Mouse (Mus musculus): ENCODE data around the gene Ndst2. TPM values are rescaled to one million over a fixed set of nuclear protein-coding genes. Genes with fewer than 3 reads are reported as not detected.

The Ndst2 gene
- polyA plus RNA-seq (2015; fragmentation: Nextera tagmentation; extraction: Ambion mirVana) = 25.6 and 30.5 TPM in 2 replicates

DNA sequence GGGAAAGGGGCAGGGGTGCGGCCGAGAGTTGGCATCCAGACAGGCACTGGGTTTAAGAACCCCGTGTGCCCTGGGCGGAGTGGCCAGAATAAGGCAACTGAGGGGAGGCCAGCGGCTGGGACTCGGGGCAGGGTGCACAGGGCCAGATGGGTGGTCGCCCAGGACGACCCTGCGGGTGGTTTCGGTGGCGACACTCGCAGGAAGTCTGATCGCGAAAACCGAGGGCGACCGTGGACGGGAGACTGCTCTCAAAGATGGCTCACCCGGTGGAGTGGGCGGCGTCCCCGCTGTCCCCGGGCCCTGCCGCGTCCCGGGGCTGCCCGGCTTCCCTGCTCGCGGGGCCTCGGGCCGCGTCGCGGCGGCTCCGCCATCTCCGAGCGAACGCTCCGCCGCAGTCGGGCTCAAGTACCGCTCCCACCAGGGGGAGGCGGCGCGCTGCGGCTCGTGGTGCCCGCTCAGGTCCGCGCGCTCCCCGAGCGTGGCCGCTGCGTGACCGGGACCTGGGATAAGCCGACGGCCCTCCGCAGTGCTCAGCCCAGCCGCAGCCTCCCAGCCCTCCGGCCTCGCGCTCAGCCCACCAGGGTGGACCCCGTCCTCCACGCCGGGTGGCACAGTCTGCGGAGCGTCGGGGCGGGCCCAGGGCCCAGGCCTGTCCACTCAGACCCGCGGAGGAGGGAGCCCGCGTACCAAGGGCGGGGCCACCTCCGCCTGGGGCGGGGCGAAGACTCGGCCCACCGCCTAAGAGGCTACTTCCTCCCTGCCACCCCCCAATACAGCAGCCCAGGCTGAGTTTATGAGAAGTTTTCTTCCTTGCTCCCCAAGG lies at the start of gene Ndst2:
TSS of gene Ndst2 (minus strand) at position 611 of the 823 bp plus-strand sequence.

DNA sequence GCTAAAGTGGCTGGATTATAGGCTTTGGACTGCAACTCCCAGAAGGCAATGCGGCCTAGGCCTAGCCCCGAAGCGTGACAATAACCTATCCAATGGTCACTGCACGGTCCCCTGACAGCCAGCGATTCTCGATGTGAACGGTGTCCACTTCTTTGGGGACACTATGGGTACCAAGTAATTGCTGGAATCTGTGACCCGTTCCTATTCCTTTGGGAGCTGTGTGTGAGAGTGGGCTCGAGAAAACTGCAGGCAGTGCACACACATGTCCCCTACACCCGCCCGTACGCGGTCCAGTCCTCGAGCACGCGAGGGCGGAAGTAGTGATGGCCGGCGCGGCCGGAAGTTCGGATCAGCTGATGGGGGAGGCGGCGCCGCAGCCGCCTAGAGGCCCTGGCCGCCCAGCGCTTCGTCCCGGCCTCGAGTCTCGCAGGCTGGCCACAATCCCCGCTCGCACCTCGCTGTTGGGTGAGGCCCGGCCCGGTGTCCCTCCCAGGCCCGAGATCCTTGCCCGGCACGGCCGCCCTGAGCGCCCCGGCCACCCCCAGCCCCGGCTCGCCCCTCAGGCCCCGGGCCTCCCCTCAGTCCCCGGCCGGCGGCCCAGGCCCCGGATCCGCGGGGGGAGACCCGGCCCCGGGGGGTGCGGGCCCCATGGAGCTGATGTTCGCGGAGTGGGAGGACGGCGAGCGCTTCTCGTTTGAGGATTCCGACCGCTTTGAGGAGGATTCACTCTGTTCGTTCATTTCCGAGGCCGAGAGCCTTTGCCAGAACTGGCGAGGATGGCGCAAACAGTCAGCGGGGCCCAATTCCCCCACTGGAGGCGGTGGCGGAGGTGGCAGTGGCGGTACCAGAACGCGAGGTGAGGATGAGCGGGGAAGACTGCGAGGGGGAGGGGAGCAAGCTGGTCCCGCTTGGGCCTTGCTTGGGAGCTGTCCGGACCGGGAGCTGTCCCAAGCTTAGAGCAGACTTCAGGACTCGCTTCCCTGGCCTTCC lies 26.9 kb downstream of the Ndst2 start, which contains the start of gene Zswim8:
TSS of gene Zswim8 (plus strand) at position 352 of the 990 bp plus-strand sequence.

DNA sequence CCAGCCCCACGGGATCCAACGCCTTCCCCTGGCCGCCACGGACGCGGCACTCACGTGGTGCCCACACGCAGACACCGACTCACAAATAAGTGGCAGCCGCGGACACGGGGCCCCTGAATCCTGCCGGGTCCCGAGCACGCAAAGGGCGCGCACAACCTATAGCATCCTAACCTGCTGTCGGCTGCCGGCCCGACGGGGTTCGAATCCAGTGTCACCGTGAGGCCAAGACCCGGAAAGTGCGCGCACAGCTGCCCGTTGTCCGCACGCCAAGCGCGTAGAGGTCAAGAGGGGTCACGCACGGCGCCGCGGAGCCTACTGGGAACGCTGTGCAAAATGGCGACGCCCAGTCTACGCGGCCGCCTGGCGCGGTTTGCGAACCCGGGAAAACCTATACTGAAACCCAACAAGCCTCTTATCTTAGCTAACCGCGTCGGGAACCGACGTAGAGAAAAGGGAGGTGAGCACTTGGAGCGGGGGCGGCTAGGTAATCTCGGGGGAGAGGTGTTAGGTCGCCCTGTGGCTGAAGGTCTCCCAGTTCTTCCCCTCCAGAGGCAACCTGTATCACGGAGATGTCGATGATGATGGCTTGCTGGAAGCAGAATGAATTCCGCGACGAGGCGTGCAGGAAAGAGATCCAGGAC lies 31.5 kb downstream of the Ndst2 start, which contains the start of gene Chchd1:
TSS of gene Chchd1 (plus strand) at position 266 of the 641 bp plus-strand sequence.

DNA sequence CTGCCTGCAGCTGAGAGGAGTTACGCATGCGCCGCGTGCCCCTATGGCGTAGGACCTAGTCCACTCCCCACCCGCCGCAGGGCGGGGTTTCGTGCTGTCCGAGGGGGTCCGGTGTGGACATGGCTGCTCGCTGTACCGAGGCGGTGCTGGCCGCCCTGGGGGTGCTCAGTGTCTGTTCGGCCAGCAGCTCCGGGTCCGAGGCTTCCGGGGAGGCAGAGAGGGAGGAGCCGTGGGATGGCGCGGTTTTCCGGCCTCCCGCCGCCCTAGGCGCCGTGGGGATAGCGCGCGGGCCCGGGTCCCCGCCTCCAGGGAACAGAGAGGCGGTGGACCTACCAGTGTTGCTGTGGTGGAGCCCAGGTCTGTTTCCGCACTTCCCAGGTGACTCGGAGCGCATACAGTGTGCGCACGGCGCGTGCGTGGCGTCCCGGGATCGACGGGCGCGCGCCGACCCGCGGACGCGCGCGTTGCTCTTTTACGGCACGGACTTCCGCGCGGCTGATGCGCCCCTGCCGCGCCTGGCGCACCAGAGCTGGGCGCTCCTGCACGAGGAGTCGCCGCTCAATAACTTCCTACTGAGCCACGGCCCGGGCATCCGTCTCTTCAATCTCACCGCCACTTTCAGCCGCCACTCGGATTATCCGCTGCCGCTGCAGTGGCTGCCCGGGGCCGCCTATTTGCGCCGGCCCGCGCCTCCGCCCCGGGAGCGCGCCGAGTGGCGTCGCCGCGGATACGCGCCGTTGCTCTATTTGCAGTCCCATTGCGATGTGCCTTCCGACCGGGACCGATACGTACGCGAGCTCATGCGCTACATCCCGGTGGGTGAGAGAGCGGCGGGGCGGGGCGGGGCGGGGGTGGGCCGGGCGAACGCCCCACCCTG lies 39.2 kb downstream of the Ndst2 start, which contains the start of gene Fut11:
TSS of gene Fut11 (plus strand) at position 85 of the 877 bp plus-strand sequence.

DNA sequence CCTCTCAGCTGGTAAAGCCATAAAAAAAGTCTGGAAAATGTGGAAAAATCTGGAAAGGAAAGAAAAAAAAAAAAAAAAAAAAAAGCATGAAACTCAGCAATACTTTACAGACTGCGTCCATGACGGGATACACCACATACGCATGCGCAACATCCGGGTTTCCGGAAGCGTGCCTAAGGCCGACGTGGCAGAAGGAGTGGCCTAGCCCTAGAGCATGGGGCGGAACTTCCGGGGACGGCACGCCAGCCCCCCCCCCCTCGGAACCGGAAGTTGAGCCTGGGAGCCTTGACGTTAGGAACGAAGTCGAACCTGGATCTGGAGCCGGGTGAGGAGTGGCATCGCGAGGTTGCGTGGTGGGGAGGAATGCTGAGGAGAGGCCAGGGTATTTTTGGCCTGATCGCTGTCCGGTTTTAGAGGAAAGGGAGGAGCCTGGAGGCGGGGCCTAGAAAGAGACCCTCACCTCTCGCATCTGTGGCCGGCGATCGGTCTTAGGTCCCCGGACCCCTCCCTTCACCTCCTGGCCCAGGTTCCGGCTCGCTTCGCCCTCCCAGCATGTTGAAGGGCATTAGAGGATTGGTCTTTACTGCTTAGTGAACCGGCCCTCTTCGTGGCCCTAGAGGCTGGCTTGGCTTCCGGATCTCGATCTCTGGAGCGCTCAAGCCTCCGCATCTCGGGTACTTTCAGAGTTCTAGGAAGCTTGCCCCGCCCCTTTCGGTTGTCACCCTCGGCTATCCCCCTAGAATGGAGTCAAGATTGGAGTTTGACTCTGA lies 60.1 kb downstream of the Ndst2 start, which contains the start of gene Sec24c:
TSS of gene Sec24c (plus strand) at position 245 of the 770 bp plus-strand sequence.

Other genes with a start within 250 kb of the Ndst2 start
- 1.4 and 1.5 TPM in 2 replicates for gene Mss51, start 237.7 kb downstream of the Ndst2 start, polyA plus RNA-seq (2015; fragmentation: Nextera tagmentation; extraction: Ambion mirVana)
- gene Ppp3cb, start 188.0 kb downstream of the Ndst2 start, polyA plus RNA-seq (2015; fragmentation: Nextera tagmentation; extraction: Ambion mirVana) = 37.3 and 38.1 TPM in 2 replicates
- 1.3 and 1.5 TPM in 2 replicates for gene Usp54, start 93.5 kb downstream of the Ndst2 start, polyA plus RNA-seq (2015; fragmentation: Nextera tagmentation; extraction: Ambion mirVana)
- 0.27 TPM in 1 of 2 replicates, not detected in the other for gene Myoz1, start 78.0 kb downstream of the Ndst2 start, polyA plus RNA-seq (2015; fragmentation: Nextera tagmentation; extraction: Ambion mirVana)
- 0.08 TPM in 1 of 2 replicates, not detected in the other for gene Synpo2l, start 66.2 kb downstream of the Ndst2 start, polyA plus RNA-seq (2015; fragmentation: Nextera tagmentation; extraction: Ambion mirVana)
- 25.9 and 30.7 TPM in 2 replicates for gene Sec24c, start 60.3 kb downstream of the Ndst2 start, polyA plus RNA-seq (2015; fragmentation: Nextera tagmentation; extraction: Ambion mirVana)
- gene Fut11, start 39.6 kb downstream of the Ndst2 start, polyA plus RNA-seq (2015; fragmentation: Nextera tagmentation; extraction: Ambion mirVana) = 10.1 and 11.6 TPM in 2 replicates
- 111 and 125 TPM in 2 replicates for gene Chchd1, start 31.6 kb downstream of the Ndst2 start, polyA plus RNA-seq (2015; fragmentation: Nextera tagmentation; extraction: Ambion mirVana)
- gene Zswim8, start 27.0 kb downstream of the Ndst2 start, polyA plus RNA-seq (2015; fragmentation: Nextera tagmentation; extraction: Ambion mirVana) = 11.8 and 14.8 TPM in 2 replicates
- gene Camk2g, start 59.5 kb upstream of the Ndst2 start, polyA plus RNA-seq (2015; fragmentation: Nextera tagmentation; extraction: Ambion mirVana) = 11.7 and 19.0 TPM in 2 replicates
- 1.1 and 1.7 TPM in 2 replicates for gene Plau, start 102.1 kb upstream of the Ndst2 start, polyA plus RNA-seq (2015; fragmentation: Nextera tagmentation; extraction: Ambion mirVana)
- 20.6 and 22.3 TPM in 2 replicates for gene Vcl, start 194.8 kb upstream of the Ndst2 start, polyA plus RNA-seq (2015; fragmentation: Nextera tagmentation; extraction: Ambion mirVana)